Mouse (Mus musculus) CD8-positive naive resting alpha-beta T cell, adult 2 months (primary cell): Measurements from ENCODE around the gene Vwa3a.
"Not testable (repeated sequence)": the region's sequence is repeated elsewhere in the genome, so short reads cannot be mapped to it uniquely, and the experiment has no call there.

Experiments used
- DNase-seq, 2 experiments: peaks; one replicate each; pipeline ENCODE4 v3.0.0; 2022; ENCODE audit warnings: low read depth in 2 of 2, low spot score in 2 of 2

Gene Vwa3a

GRCm38 (mm10) chr7:120739018-120739417 lies at the start of gene Vwa3a:
Vwa3a (plus strand) TSS chr7:120739318.
- no peak for DNase-seq

- peak in 1 of 2 experiments; percentile 33 for DNase-seq
Observed at GRCm38 (mm10) chr7:120690634-120691033, 48.5 kb upstream of the Vwa3a start.

GRCm38 (mm10) chr7:120693831-120694375 lies 45.2 kb upstream of the Vwa3a start:
- peak; percentile 22 to 35 for DNase-seq

- DNase-seq = no peak
Observed at GRCm38 (mm10) chr7:120695196-120695595, 43.9 kb upstream of the Vwa3a start.

- no peak for DNase-seq
Observed at GRCm38 (mm10) chr7:120695641-120696040, 43.5 kb upstream of the Vwa3a start.

- no peak for DNase-seq
Observed at GRCm38 (mm10) chr7:120696331-120696730, 42.8 kb upstream of the Vwa3a start.

- DNase-seq = peak in 1 of 2 experiments; percentile 38
Observed at GRCm38 (mm10) chr7:120699586-120699985, 39.5 kb upstream of the Vwa3a start.

- DNase-seq = no peak
Observed at GRCm38 (mm10) chr7:120703888-120704287, 35.2 kb upstream of the Vwa3a start.

- DNase-seq = no peak
Observed at GRCm38 (mm10) chr7:120712071-120712470, 27.0 kb upstream of the Vwa3a start.

GRCm38 (mm10) chr7:120713225-120713624 lies 25.9 kb upstream of the Vwa3a start:
- DNase-seq = no peak

GRCm38 (mm10) chr7:120713951-120714350 lies 25.2 kb upstream of the Vwa3a start:
- DNase-seq = not testable (repeated sequence)

GRCm38 (mm10) chr7:120717261-120717660 lies 21.9 kb upstream of the Vwa3a start:
- no peak for DNase-seq

- DNase-seq = no peak
Observed at GRCm38 (mm10) chr7:120721051-120721450, 18.1 kb upstream of the Vwa3a start.

- DNase-seq = no peak
Observed at GRCm38 (mm10) chr7:120721456-120721855, 17.7 kb upstream of the Vwa3a start.

GRCm38 (mm10) chr7:120722063-120722462 lies 17.1 kb upstream of the Vwa3a start:
- no peak for DNase-seq

- no peak for DNase-seq
Observed at GRCm38 (mm10) chr7:120722839-120723278, 16.3 kb upstream of the Vwa3a start.

- DNase-seq = peak; percentile 38 to 57
Observed at GRCm38 (mm10) chr7:120727581-120727980, 11.5 kb upstream of the Vwa3a start.

- no peak for DNase-seq
Observed at GRCm38 (mm10) chr7:120729635-120730034, 9.5 kb upstream of the Vwa3a start.

- no peak for DNase-seq
Observed at GRCm38 (mm10) chr7:120732906-120733305, 6.2 kb upstream of the Vwa3a start.

GRCm38 (mm10) chr7:120739558-120740101 lies 512 bp downstream of the Vwa3a start:
- no peak for DNase-seq

GRCm38 (mm10) chr7:120743366-120744351 lies 4.5 kb downstream of the Vwa3a start:
- DNase-seq = no peak

GRCm38 (mm10) chr7:120744606-120745005 lies 5.5 kb downstream of the Vwa3a start:
- no peak for DNase-seq
